Mouse (Mus musculus): ENCODE results near the gene Zeb2. TPM values are rescaled to one million over a fixed set of nuclear protein-coding genes. Genes with fewer than 3 reads are reported as not detected.

The Zeb2 gene
- polyA plus RNA-seq, 1 experiment from 2014 or later: 52.2 TPM

- Histone ChIP-seq H3K27me3 (ENCODE audit: control insufficient read depth, insufficient read depth, low read length) (no peaks in the 10 kb centered on the region), H3K9me3 (ENCODE audit: control insufficient read depth, low read length) (no peaks in the 10 kb centered on the region), H3K4me1 (ENCODE audit: control insufficient read depth, insufficient read depth, low read length) (peaks cover 9% of the 10 kb centered on the region; the same call in 1 of the 2 replicates), H3K9ac (ENCODE audit: low read depth, low read length) (no peak overlapping the region), H3K4me2 (replicated peaks; ENCODE audit: low read depth, low read length) (no peak overlapping the region; the same call in 1 of the 2 replicates), H3K36me3 (ENCODE audit: control insufficient read depth, insufficient read depth, low read length) (no peaks in the 10 kb centered on the region), H3K27ac (ENCODE audit: low read depth, low read length) (no peak overlapping the region), H3K4me3 (ENCODE audit: low read length) (no peak overlapping the region)
- 39% methylated on average over 10 of the region's 10 CpGs for WGBS
- ATAC-seq (ENCODE audit: low FRiP score, low TSS enrichment): no peak
These were observed 13.9 kb downstream of the Zeb2 start for GRCm38 (mm10) chr2:45103021-45103983.

GRCm38 (mm10) chr2:45102191-45102638, 15.0 kb downstream of the Zeb2 start:
- peaks cover 14% of the 10 kb centered on the region; the same call in 1 of the 2 replicates for H3K4me1 ChIP-seq (ENCODE audit: control insufficient read depth, insufficient read depth, low read length)
- H3K27ac ChIP-seq (ENCODE audit: low read depth, low read length): no peak overlapping the region
- H3K4me3 ChIP-seq (ENCODE audit: low read length): no peak overlapping the region
- H3K9me3 ChIP-seq (ENCODE audit: control insufficient read depth, low read length): no peaks in the 10 kb centered on the region
- no peak for ATAC-seq (ENCODE audit: low FRiP score, low TSS enrichment)
- no peaks in the 10 kb centered on the region for H3K36me3 ChIP-seq (ENCODE audit: control insufficient read depth, insufficient read depth, low read length)
- H3K27me3 ChIP-seq (ENCODE audit: control insufficient read depth, insufficient read depth, low read length): no peaks in the 10 kb centered on the region
- 59% methylated on average over 8 of the region's 8 CpGs for WGBS
- H3K9ac ChIP-seq (ENCODE audit: low read depth, low read length): no peak overlapping the region
- H3K4me2 ChIP-seq (replicated peaks; ENCODE audit: low read depth, low read length): no peak overlapping the region

GRCm38 (mm10) chr2:45101586-45101985, 15.6 kb downstream of the Zeb2 start:
- Histone ChIP-seq H3K27ac (ENCODE audit: low read depth, low read length) (no peak overlapping the region), H3K27me3 (ENCODE audit: control insufficient read depth, insufficient read depth, low read length) (no peaks in the 10 kb centered on the region), H3K36me3 (ENCODE audit: control insufficient read depth, insufficient read depth, low read length) (no peaks in the 10 kb centered on the region), H3K4me3 (ENCODE audit: low read length) (no peak overlapping the region), H3K4me2 (replicated peaks; ENCODE audit: low read depth, low read length) (no peak overlapping the region), H3K4me1 (ENCODE audit: control insufficient read depth, insufficient read depth, low read length) (peaks cover 20% of the 10 kb centered on the region; the same call in 1 of the 2 replicates), H3K9me3 (ENCODE audit: control insufficient read depth, low read length) (no peaks in the 10 kb centered on the region), H3K9ac (ENCODE audit: low read depth, low read length) (no peak overlapping the region)
- no peak for ATAC-seq (ENCODE audit: low FRiP score, low TSS enrichment)
- 77% methylated on average over 2 of the region's 2 CpGs for WGBS

GRCm38 (mm10) chr2:45101040-45101439, 16.2 kb downstream of the Zeb2 start:
- no peak overlapping the region for H3K4me3 ChIP-seq (ENCODE audit: low read length)
- H3K36me3 ChIP-seq (ENCODE audit: control insufficient read depth, insufficient read depth, low read length): no peaks in the 10 kb centered on the region
- H3K27ac ChIP-seq (ENCODE audit: low read depth, low read length): no peak overlapping the region
- no peak for ATAC-seq (ENCODE audit: low FRiP score, low TSS enrichment)
- peaks cover 21% of the 10 kb centered on the region; the same call in 1 of the 2 replicates for H3K4me1 ChIP-seq (ENCODE audit: control insufficient read depth, insufficient read depth, low read length)
- no peaks in the 10 kb centered on the region for H3K27me3 ChIP-seq (ENCODE audit: control insufficient read depth, insufficient read depth, low read length)
- no peak overlapping the region for H3K9ac ChIP-seq (ENCODE audit: low read depth, low read length)
- H3K4me2 ChIP-seq (replicated peaks; ENCODE audit: low read depth, low read length): no peak overlapping the region
- WGBS: 52% methylated on average over 4 of the region's 4 CpGs
- no peaks in the 10 kb centered on the region for H3K9me3 ChIP-seq (ENCODE audit: control insufficient read depth, low read length)

- WGBS: 57% methylated on average over 7 of the region's 7 CpGs
- Histone ChIP-seq H3K4me2 (replicated peaks; ENCODE audit: low read depth, low read length) (no peak overlapping the region), H3K36me3 (ENCODE audit: control insufficient read depth, insufficient read depth, low read length) (no peaks in the 10 kb centered on the region), H3K9me3 (ENCODE audit: control insufficient read depth, low read length) (no peaks in the 10 kb centered on the region), H3K4me1 (ENCODE audit: control insufficient read depth, insufficient read depth, low read length) (peaks cover 21% of the 10 kb centered on the region; the same call in 1 of the 2 replicates), H3K4me3 (ENCODE audit: low read length) (no peak overlapping the region), H3K27ac (ENCODE audit: low read depth, low read length) (no peak overlapping the region), H3K9ac (ENCODE audit: low read depth, low read length) (no peak overlapping the region), H3K27me3 (ENCODE audit: control insufficient read depth, insufficient read depth, low read length) (no peaks in the 10 kb centered on the region)
- no peak for ATAC-seq (ENCODE audit: low FRiP score, low TSS enrichment)
These were observed 16.6 kb downstream of the Zeb2 start for GRCm38 (mm10) chr2:45100628-45101027.

GRCm38 (mm10) chr2:45100017-45100416, 17.2 kb downstream of the Zeb2 start:
- ATAC-seq (ENCODE audit: low FRiP score, low TSS enrichment): no peak
- no peak overlapping the region for H3K4me2 ChIP-seq (replicated peaks; ENCODE audit: low read depth, low read length)
- no peaks in the 10 kb centered on the region for H3K36me3 ChIP-seq (ENCODE audit: control insufficient read depth, insufficient read depth, low read length)
- H3K9me3 ChIP-seq (ENCODE audit: control insufficient read depth, low read length): no peaks in the 10 kb centered on the region
- H3K4me3 ChIP-seq (ENCODE audit: low read length): no peak overlapping the region
- no peak overlapping the region for H3K9ac ChIP-seq (ENCODE audit: low read depth, low read length)
- peaks cover 21% of the 10 kb centered on the region; the same call in 1 of the 2 replicates for H3K4me1 ChIP-seq (ENCODE audit: control insufficient read depth, insufficient read depth, low read length)
- H3K27me3 ChIP-seq (ENCODE audit: control insufficient read depth, insufficient read depth, low read length): no peaks in the 10 kb centered on the region
- no peak overlapping the region for H3K27ac ChIP-seq (ENCODE audit: low read depth, low read length)
- 76% methylated on average over 4 of the region's 4 CpGs for WGBS

GRCm38 (mm10) chr2:45099081-45099480, 18.1 kb downstream of the Zeb2 start:
- Histone ChIP-seq H3K4me2 (replicated peaks; ENCODE audit: low read depth, low read length) (no peak overlapping the region), H3K9me3 (ENCODE audit: control insufficient read depth, low read length) (no peaks in the 10 kb centered on the region), H3K4me3 (ENCODE audit: low read length) (no peak overlapping the region), H3K9ac (ENCODE audit: low read depth, low read length) (no peak overlapping the region), H3K27ac (ENCODE audit: low read depth, low read length) (no peak overlapping the region), H3K36me3 (ENCODE audit: control insufficient read depth, insufficient read depth, low read length) (peaks cover 6% of the 10 kb centered on the region; the same call in 1 of the 2 replicates), H3K27me3 (ENCODE audit: control insufficient read depth, insufficient read depth, low read length) (no peaks in the 10 kb centered on the region), H3K4me1 (ENCODE audit: control insufficient read depth, insufficient read depth, low read length) (peaks cover 21% of the 10 kb centered on the region; the same call in 1 of the 2 replicates)
- ATAC-seq (ENCODE audit: low FRiP score, low TSS enrichment): no peak
- 83% methylated on average over 4 of the region's 4 CpGs for WGBS

- ATAC-seq (ENCODE audit: low FRiP score, low TSS enrichment): peak; percentile 90
- H3K27me3 ChIP-seq (ENCODE audit: control insufficient read depth, insufficient read depth, low read length): no peaks in the 10 kb centered on the region
- H3K4me3 ChIP-seq (ENCODE audit: low read length): no peak overlapping the region
- H3K27ac ChIP-seq (ENCODE audit: low read depth, low read length): no peak overlapping the region
- peaks cover 18% of the 10 kb centered on the region; the same call in 1 of the 2 replicates for H3K4me1 ChIP-seq (ENCODE audit: control insufficient read depth, insufficient read depth, low read length)
- peaks cover 6% of the 10 kb centered on the region for H3K36me3 ChIP-seq (ENCODE audit: control insufficient read depth, insufficient read depth, low read length)
- H3K9ac ChIP-seq (ENCODE audit: low read depth, low read length): no peak overlapping the region
- 0 out of 2 replicates have a peak overlapping the region, but pooled peaks have one; percentile 0 for H3K4me2 ChIP-seq (replicated peaks; ENCODE audit: low read depth, low read length)
- H3K9me3 ChIP-seq (ENCODE audit: control insufficient read depth, low read length): no peaks in the 10 kb centered on the region
- 4% methylated on average over 5 of the region's 5 CpGs for WGBS
These were observed 19.2 kb downstream of the Zeb2 start for GRCm38 (mm10) chr2:45097969-45098368.

Data from kidney, embryonic 14.5 days (tissue).